ENCODE assay signal across 8 mouse cellular contexts in the genomic region with DNA sequence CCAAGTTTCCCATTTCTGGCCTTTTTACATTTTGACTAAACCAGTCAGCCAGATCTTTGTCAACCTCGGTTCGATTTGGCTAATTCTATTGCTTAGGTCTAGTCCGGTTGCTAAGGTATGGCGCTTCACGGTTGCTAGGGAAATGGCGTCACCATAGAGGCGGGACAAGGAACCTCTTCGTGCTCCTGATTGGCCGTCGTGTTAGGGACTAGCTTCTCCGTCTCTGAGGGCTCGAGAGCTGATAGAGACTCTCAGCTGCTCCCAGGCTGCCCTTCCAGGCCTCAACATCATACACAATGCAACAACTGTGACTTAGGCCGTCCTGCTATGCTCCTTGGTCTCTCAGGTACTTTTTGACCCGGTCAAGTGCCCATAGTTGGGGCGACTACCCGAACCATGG. TPM values are rescaled to one million over a fixed set of nuclear protein-coding genes. Genes with fewer than 3 reads are reported as not detected.
A peak's percentile ranks its signal among the peaks of the same experiment; 100 is the strongest.
DNase-seq lines count a peak whose midpoint lies in the region; ATAC-seq and TF ChIP-seq lines count a peak whose summit lies in the region.

A gene (plus strand): TSS at position 157 of the 400 bp plus-strand sequence.

- peak within 1 kb of the TSS; percentile 68 for H3K4me3 ChIP-seq in G1E (ENCODE audit: low read depth, low read length)
- peak within 1 kb of the TSS; percentile 52 for H3K4me3 ChIP-seq in forebrain, postnatal 0 days (ENCODE audit: low read depth, low read length)
- peak within 1 kb of the TSS; percentile 59 for H3K4me3 ChIP-seq in lung, embryonic 15.5 days

- no peak for TF ChIP-seq CTCF in G1E (IDR thresholded peaks at IDR 0.05; ENCODE audit: low read depth, low read length)
- no peak for TF ChIP-seq CTCF in forebrain, postnatal 0 days (IDR thresholded peaks at IDR 0.05; ENCODE audit: low read depth)

- DNase-seq in G1E (ENCODE audit: low spot score), result peak; percentile 90
- DNase-seq in cerebellum, adult 18-20 months, result peak; percentile 95 to 97
- peak; percentile 98 for DNase-seq in forebrain, postnatal 0 days
- DNase-seq in heart, postnatal 4 days, result peak; percentile 97
- DNase-seq in layer of hippocampus, adult 8-10 months (ENCODE audit: low spot score in 2 of 2), result peak; percentile 98
- peak; percentile 92 for DNase-seq in ovary, adult 18-20 months (ENCODE audit: low spot score)
- DNase-seq in thymus, postnatal 0 days (ENCODE audit: low spot score), result peak; percentile 97

- peaks cover 27% of the 10 kb centered on the region for H3K36me3 ChIP-seq in G1E (replicated peaks)
- peaks cover 11% of the 10 kb centered on the region for H3K36me3 ChIP-seq in forebrain, postnatal 0 days (ENCODE audit: insufficient read depth)
- H3K36me3 ChIP-seq in lung, embryonic 15.5 days, result peaks cover 10% of the 10 kb centered on the region

- H3K9me3 ChIP-seq in G1E (replicated peaks), result no peaks in the 10 kb centered on the region
- no peaks in the 10 kb centered on the region for H3K9me3 ChIP-seq in forebrain, postnatal 0 days (ENCODE audit: low read length)
- no peaks in the 10 kb centered on the region for H3K9me3 ChIP-seq in lung, embryonic 15.5 days

- peak within 1 kb of the TSS; percentile 74 for H3K27ac ChIP-seq in forebrain, postnatal 0 days (ENCODE audit: low read depth, low read length)
- peak within 1 kb of the TSS; percentile 65 for H3K27ac ChIP-seq in lung, embryonic 15.5 days

- peaks cover 38% of the 10 kb centered on the region for H3K4me1 ChIP-seq in G1E (ENCODE audit: insufficient read depth, low read depth, low read length)
- H3K4me1 ChIP-seq in forebrain, postnatal 0 days (ENCODE audit: insufficient read depth), result peaks cover 17% of the 10 kb centered on the region
- H3K4me1 ChIP-seq in lung, embryonic 15.5 days, result peaks cover 36% of the 10 kb centered on the region

- peak within 1 kb of the TSS; percentile 55 for H3K9ac ChIP-seq in forebrain, postnatal 0 days
- peak within 1 kb of the TSS; percentile 57 for H3K9ac ChIP-seq in lung, embryonic 15.5 days

- peak within 1 kb of the TSS; percentile 60 for H3K4me2 ChIP-seq in forebrain, postnatal 0 days (ENCODE audit: low read depth)
- peak within 1 kb of the TSS; percentile 66 for H3K4me2 ChIP-seq in lung, embryonic 15.5 days

- WGBS in forebrain, postnatal 0 days, result 1% methylated on average over 16 of the region's 16 CpGs
- WGBS in lung, embryonic 15.5 days, result under 1% methylated on average over 16 of the region's 16 CpGs

- peak; percentile 69 for ATAC-seq in G1E (ENCODE audit: extremely low read depth, insufficient number of reproducible peaks, low FRiP score, poor library complexity, severe bottlenecking)
- peak; percentile 82 for ATAC-seq in forebrain, postnatal 0 days
- ATAC-seq in lung, embryonic 15.5 days (ENCODE audit: borderline replicate concordance, extremely low read depth, low FRiP score, low TSS enrichment), result peak; percentile 81

- peaks cover 23% of the 10 kb centered on the region for H3K27me3 ChIP-seq in G1E (ENCODE audit: insufficient read depth, low read length)
- H3K27me3 ChIP-seq in forebrain, postnatal 0 days (ENCODE audit: insufficient read depth, low read length), result no peaks in the 10 kb centered on the region
- H3K27me3 ChIP-seq in lung, embryonic 15.5 days, result no peaks in the 10 kb centered on the region; the same call in 1 of the 2 replicates

RNA-seq across cellular contexts. Expression of the gene that starts here (rescaled TPM):
- total RNA-seq in G1E (2014; fragmentation: Nextera tagmentation) (1.6 and 4.7 TPM in 2 replicates), G1E (2017) (11.9 and 22.1 TPM in 2 replicates)
- polyA plus RNA-seq in G1E (2012), result 6.5 and 7.8 TPM in 2 replicates
- total RNA-seq in forebrain, postnatal 0 days (2014; rRNA removed), result 9.6 and 19.9 TPM in 2 replicates
- 8.2 and 11.4 TPM in 2 replicates for polyA plus RNA-seq in forebrain, postnatal 0 days (2015; fragmentation: Nextera tagmentation; extraction: Ambion mirVana)
- total RNA-seq in heart, postnatal 4 days (2021), result 1 to 10 TPM; 6.1 to 9.5 TPM
- 10 to 100 TPM; 12.5 to 18.5 (median 15.2) TPM for total RNA-seq in layer of hippocampus, adult 8-10 months (2022)
- 12.9 and 14.0 TPM in 2 replicates for polyA plus RNA-seq in lung, embryonic 15.5 days (2015; fragmentation: Nextera tagmentation; extraction: Ambion mirVana)
- 12.5 TPM in 2 replicates for polyA plus RNA-seq in thymus, postnatal 0 days (2015; fragmentation: Nextera tagmentation; extraction: Ambion mirVana)

Comparison
In these comparisons a context has a peak if more than half of its experiments do, and no peak if none do; other contexts are left out.
1. Peak in every context shown above with its lines: DNase-seq, ATAC-seq, H3K4me3 ChIP-seq and H3K27ac ChIP-seq.